Mouse (Mus musculus) liver, postnatal 0 days (tissue): ENCODE data around the gene Gm44805.

ENCODE experiments used
- CTCF ChIP-seq: sonication (generic); IDR thresholded peaks from 2 replicates; pipeline ENCODE4 v1.5.1; 2016; ENCODE audit warnings: antibody characterized with exemption, low read depth
- EP300 ChIP-seq: IDR thresholded peaks from 2 replicates; pipeline ENCODE4 v1.6.1; 2016; ENCODE audit warnings: antibody characterized with exemption, low read depth, mild to moderate bottlenecking

GRCm38 (mm10) chr7:19702859-19703555, 21.8 kb upstream of the Gm44805 start:
- TF ChIP-seq CTCF (no peak), EP300 (no peak)
